Mouse (Mus musculus) kidney, postnatal 0 days (tissue): Measurements from ENCODE around the gene Dlg5. TPM values are rescaled to one million over a fixed set of nuclear protein-coding genes. Genes with fewer than 3 reads are reported as not detected.
A peak's percentile ranks its signal among the peaks of the same experiment; 100 is the strongest.

Source experiments
- ATAC-seq: fragments of 200-750 bp; cut with Nextera tagmentation; replicated peaks from 2 replicates; pipeline ENCODE4 v1.8.0; 2017; ENCODE audit warnings: low read depth, moderate number of reproducible peaks, moderate TSS enrichment, moderate library complexity; ENCODE audit not compliant: low FRiP score
- DNase-seq: peaks from one replicate; pipeline ENCODE4 v3.0.0-alpha.2; 2016; ENCODE audit warnings: low spot score
- H3K27ac ChIP-seq: fragments of 300-500 bp; sonication (generic); 2 replicates; pipeline ENCODE4 v1.5.1; 2014; ENCODE audit warnings: mild to moderate bottlenecking
- H3K27me3 ChIP-seq: fragments of 300-500 bp; sonication (generic); 2 replicates; pipeline ENCODE4 v1.6.1; 2014; ENCODE audit warnings: low read length, mixed read lengths; ENCODE audit not compliant: insufficient read depth
- H3K36me3 ChIP-seq: fragments of 300-500 bp; sonication (generic); 2 replicates; pipeline ENCODE4 v1.6.1; 2014; ENCODE audit warnings: low read length, mixed read lengths; ENCODE audit not compliant: insufficient read depth
- H3K4me1 ChIP-seq: fragments of 300-500 bp; sonication (generic); replicated peaks from 2 replicates; pipeline ENCODE4 v1.6.1; 2014; ENCODE audit warnings: antibody characterized with exemption, low read length, mixed read lengths; ENCODE audit not compliant: insufficient read depth
- H3K4me2 ChIP-seq: fragments of 300-500 bp; sonication (generic); 2 replicates; pipeline ENCODE4 v1.6.1; 2014; ENCODE audit warnings: mild to moderate bottlenecking, low read length, moderate library complexity, mixed read lengths
- H3K4me3 ChIP-seq: fragments of 300-500 bp; sonication (generic); replicated peaks from 2 replicates; pipeline ENCODE4 v1.5.1; 2014; ENCODE audit warnings: low read depth, low read length
- H3K9ac ChIP-seq: fragments of 300-500 bp; sonication (generic); 2 replicates; pipeline ENCODE4 v1.6.1; 2014; ENCODE audit warnings: low read depth, low read length
- H3K9me3 ChIP-seq: fragments of 300-500 bp; sonication (generic); replicated peaks from 2 replicates; pipeline ENCODE4 v1.6.1; 2016; ENCODE audit warnings: low read length, inconsistent platforms, mixed read lengths
- CTCF ChIP-seq: IDR thresholded peaks from 2 replicates; pipeline ENCODE4 v1.5.1; 2016; ENCODE audit warnings: antibody characterized with exemption, low read depth, mild to moderate bottlenecking, moderate library complexity
- WGBS: fragments of 180-500 bp; shearing (Covaris S2); extraction: QIAGEN DNeasy Blood & Tissue Kit; methylation state at CpG from one replicate; pipeline ENCODE4 v1.1.7; 2014; 5-methylcytosine and 5-hydroxymethylcytosine counted together
- polyA plus RNA-seq: library from polyadenylated mRNA; unstranded; fragments of >200 nt; fragmentation: Nextera tagmentation; extraction: Ambion mirVana; gene quantifications from 2 replicates; pipeline ENCODE4 v1.2.1, GENCODE M21; 2015

Dlg5 gene
- polyA plus RNA-seq, result 10.2 and 10.3 TPM in 2 replicates

GRCm38 (mm10) chr14:24245177-24246081, at the start of gene Dlg5:
TSS of gene Dlg5 (minus strand) at chr14:24245920.
- under 1% methylated on average over 68 of the region's 98 CpGs for WGBS
- DNase-seq, result peak; percentile 77
- Histone ChIP-seq H3K36me3 (0 out of 2 replicates have a peak, but pooled peaks cover 3% of the 10 kb centered on the region), H3K9me3 (no peaks in the 10 kb centered on the region), H3K9ac (peak within 1 kb of the TSS; percentile 94), H3K27ac (peak within 1 kb of the TSS; percentile 96), H3K4me2 (peak within 1 kb of the TSS; percentile 99), H3K4me3 (peak within 1 kb of the TSS; percentile 77), H3K4me1 (peaks cover 4% of the 10 kb centered on the region; the same call in 1 of the 2 replicates), H3K27me3 (no peaks in the 10 kb centered on the region)
- no peak for TF ChIP-seq CTCF
- ATAC-seq, result peak; percentile 84

DNA sequence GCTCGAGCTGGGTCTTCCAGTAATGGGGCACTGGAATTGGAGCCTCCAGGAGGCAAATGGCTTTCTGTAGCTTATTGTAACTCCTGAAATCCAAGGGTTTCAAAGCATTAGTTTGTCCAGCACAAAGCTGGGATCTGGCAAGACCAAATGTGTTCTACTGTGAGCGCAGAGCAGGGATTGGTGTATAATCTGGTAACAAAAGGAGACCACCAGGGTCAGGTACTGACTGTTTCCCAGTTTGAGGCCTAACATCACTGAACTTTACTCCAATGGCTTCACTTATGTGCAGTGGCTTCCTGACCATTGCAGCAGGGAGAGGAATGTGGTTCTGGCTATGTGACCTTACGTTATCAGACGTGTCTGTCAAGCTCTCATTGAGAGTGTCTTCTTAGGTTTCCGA, 47.9 kb upstream of the Dlg5 start:
- Histone ChIP-seq H3K27me3 (no peaks in the 10 kb centered on the region), H3K27ac (no peak overlapping the region), H3K9me3 (no peaks in the 10 kb centered on the region), H3K36me3 (no peaks in the 10 kb centered on the region), H3K4me3 (no peak overlapping the region), H3K9ac (no peak overlapping the region), H3K4me2 (no peak overlapping the region), H3K4me1 (no peaks in the 10 kb centered on the region)
- ATAC-seq (no peak), DNase-seq (no peak)
- TF ChIP-seq CTCF, result no peak
- 77% methylated on average over 5 of the region's 5 CpGs for WGBS

GRCm38 (mm10) chr14:24292914-24293313, 47.2 kb upstream of the Dlg5 start, which contains the start of gene E330034G19Rik:
TSS of gene E330034G19Rik (plus strand) at chr14:24293214.
- H3K27ac ChIP-seq, result no peak within 1 kb of the TSS
- no peaks in the 10 kb centered on the region for H3K27me3 ChIP-seq
- DNase-seq (no peak), ATAC-seq (no peak)
- no peak within 1 kb of the TSS for H3K9ac ChIP-seq
- no peaks in the 10 kb centered on the region for H3K9me3 ChIP-seq
- H3K4me1 ChIP-seq, result no peaks in the 10 kb centered on the region
- H3K36me3 ChIP-seq, result no peaks in the 10 kb centered on the region
- H3K4me2 ChIP-seq, result no peak within 1 kb of the TSS
- H3K4me3 ChIP-seq, result no peak within 1 kb of the TSS
- TF ChIP-seq CTCF, result no peak
- 46% methylated on average over 3 of the region's 3 CpGs for WGBS

DNA sequence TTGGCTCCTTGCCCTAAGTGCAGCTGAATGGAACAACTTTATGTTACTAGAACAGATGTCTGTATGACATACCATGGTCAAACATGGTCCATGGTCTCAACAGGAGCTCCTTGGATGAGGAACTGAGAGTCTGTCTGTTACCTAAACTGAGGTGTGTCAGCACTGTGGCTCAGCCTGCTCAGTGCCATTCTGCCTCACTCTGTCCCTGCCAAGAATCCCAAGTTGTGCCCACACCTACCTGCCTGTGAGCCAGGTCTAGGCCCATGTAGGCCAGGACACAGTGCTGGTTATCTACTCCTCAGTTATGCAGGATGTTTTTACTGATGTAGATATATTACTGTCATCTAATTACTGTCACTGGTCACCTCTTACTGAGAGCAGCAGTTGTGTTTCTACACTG, 45.0 kb upstream of the Dlg5 start:
- no peak for TF ChIP-seq CTCF
- no peak overlapping the region for H3K27ac ChIP-seq
- DNase-seq (no peak), ATAC-seq (no peak)
- H3K9ac ChIP-seq, result no peak overlapping the region
- H3K9me3 ChIP-seq, result no peaks in the 10 kb centered on the region
- H3K4me2 ChIP-seq, result no peak overlapping the region
- no peaks in the 10 kb centered on the region for H3K4me1 ChIP-seq
- no peak overlapping the region for H3K4me3 ChIP-seq
- no peaks in the 10 kb centered on the region for H3K27me3 ChIP-seq
- no peaks in the 10 kb centered on the region for H3K36me3 ChIP-seq

GRCm38 (mm10) chr14:24286136-24286535, 40.4 kb upstream of the Dlg5 start:
- Histone ChIP-seq H3K4me2 (no peak overlapping the region), H3K27me3 (no peaks in the 10 kb centered on the region), H3K9me3 (no peaks in the 10 kb centered on the region), H3K4me3 (no peak overlapping the region), H3K27ac (no peak overlapping the region), H3K36me3 (no peaks in the 10 kb centered on the region), H3K4me1 (no peaks in the 10 kb centered on the region), H3K9ac (no peak overlapping the region)
- DNase-seq (no peak), ATAC-seq (no peak)
- WGBS, result 70% methylated on average over 4 of the region's 4 CpGs
- TF ChIP-seq CTCF, result no peak

- H3K4me3 ChIP-seq, result no peak overlapping the region
- 79% methylated on average over 3 of the region's 3 CpGs for WGBS
- H3K9ac ChIP-seq, result no peak overlapping the region
- H3K27ac ChIP-seq, result no peak overlapping the region
- no peak overlapping the region for H3K4me2 ChIP-seq
- 0 out of 2 replicates have a peak, but pooled peaks have one; percentile 6 for TF ChIP-seq CTCF
- no peaks in the 10 kb centered on the region for H3K36me3 ChIP-seq
- ATAC-seq (no peak), DNase-seq (no peak)
- no peaks in the 10 kb centered on the region for H3K4me1 ChIP-seq
- H3K9me3 ChIP-seq, result no peaks in the 10 kb centered on the region
- H3K27me3 ChIP-seq, result no peaks in the 10 kb centered on the region
These were observed 36.6 kb upstream of the Dlg5 start for GRCm38 (mm10) chr14:24282276-24282675.
